Mouse (Mus musculus) layer of hippocampus, postnatal 10 days (tissue): ENCODE results near the gene Zfp788. TPM values are rescaled to one million over a fixed set of nuclear protein-coding genes. Genes with fewer than 3 reads are reported as not detected.
A peak's percentile ranks its signal among the peaks of the same experiment; 100 is the strongest.
"Not testable (repeated sequence)": the region's sequence is repeated elsewhere in the genome, so short reads cannot be mapped to it uniquely, and the experiment has no call there.

Experiments
- DNase-seq, 2 experiments: peaks; one replicate each; pipeline ENCODE4 v3.0.0; 2021; ENCODE audit warnings: low spot score in 2 of 2
- long read RNA-seq: library from polyadenylated mRNA; stranded (forward); transcript quantifications from one replicate; pipeline ENCODE4 v2.0.0, GENCODE M21; 2023
- total RNA-seq, 2 experiments: library from RNA; stranded (reverse); gene quantifications; 2 replicates each; pipeline ENCODE4 v1.2.3; 2021

Zfp788 gene
- total RNA-seq: 10 to 100 TPM; 29.5 to 36.2 TPM
- long read RNA-seq, partial matches to known transcripts: 0 of 8 reads
- long read RNA-seq, other reads (novel, unspliced or antisense): 5 of 8 reads

DNA sequence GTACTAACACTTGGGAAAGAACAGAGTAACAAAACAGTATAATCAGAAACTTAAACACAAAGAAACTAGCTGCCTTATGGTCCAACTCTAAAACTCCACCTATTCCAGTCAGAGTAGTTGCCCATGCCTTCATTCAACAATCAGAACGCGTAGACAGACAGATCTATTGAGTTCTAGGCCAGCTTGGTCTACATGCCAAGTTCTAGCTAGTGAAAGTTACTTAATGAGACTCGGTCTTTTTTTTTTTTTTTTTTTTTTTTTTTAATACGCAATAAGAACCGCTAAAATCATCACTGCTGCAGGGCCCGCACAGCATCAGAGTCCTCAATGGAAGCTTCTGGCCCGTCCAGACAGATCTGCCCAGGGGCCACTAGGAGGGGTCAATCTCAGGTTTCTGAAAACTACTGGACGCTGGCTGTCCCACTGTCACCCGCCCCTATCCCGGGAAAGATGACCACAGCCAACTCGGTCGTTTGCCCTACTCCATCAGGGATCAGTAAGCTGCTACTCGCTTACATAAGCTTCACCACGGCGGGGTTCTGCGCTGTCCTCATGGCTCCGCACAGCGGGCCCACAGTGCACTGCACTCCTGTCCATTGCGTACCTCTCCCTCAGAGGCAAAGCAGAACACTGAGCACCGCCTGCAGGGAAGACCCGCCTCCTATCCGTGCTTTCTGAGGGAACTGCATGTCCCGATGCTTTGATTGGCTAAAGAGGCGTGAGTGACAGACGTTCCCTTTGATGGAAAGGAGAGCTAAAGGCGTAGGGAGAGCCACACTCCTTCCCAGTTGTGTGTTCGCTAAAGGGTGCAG, at the start of gene Zfp788:
TSS of gene Zfp788 (plus strand) at position 795 of the 812 bp plus-strand sequence.
- peak; percentile 89 to 93 for DNase-seq

DNA sequence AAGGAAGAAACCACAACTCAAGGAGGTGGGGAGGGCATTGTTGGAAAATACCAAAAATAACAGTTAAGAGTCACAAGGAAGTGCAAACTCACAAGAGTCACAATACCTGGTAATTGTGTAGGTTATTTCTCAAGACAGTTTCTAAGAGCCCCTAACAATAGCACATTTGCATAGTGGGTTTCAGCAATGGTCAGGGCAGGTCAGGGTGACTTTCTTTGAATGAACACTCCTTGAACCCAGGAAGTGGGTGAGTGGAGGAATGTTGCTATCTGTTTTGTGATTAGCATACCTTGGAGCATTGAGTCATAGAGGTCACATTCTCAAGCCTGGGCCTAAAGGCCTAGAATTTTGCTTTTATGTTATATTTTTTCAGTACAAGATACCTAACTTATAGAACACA, 45.2 kb upstream of the Zfp788 start:
- not testable (repeated sequence) for DNase-seq

DNA sequence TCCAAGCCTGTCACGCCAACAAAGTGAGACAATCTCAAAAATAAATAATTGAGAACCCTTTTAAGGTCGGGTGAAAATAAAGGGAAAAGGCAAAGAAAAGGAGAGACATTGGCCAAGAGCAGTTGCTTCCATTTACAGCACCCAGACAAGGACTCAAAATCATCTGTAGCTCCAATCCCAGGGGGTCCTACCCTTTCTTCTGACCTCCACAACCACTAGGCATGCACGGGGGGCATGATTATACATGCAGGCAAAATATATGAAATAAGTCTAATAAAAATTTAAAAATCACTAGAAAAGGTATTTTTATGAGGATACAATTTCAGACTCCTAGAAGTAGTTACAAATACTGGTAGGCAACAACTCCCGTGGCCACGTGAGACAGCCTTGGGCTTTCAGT, 34.4 kb upstream of the Zfp788 start:
- no peak for DNase-seq

DNA sequence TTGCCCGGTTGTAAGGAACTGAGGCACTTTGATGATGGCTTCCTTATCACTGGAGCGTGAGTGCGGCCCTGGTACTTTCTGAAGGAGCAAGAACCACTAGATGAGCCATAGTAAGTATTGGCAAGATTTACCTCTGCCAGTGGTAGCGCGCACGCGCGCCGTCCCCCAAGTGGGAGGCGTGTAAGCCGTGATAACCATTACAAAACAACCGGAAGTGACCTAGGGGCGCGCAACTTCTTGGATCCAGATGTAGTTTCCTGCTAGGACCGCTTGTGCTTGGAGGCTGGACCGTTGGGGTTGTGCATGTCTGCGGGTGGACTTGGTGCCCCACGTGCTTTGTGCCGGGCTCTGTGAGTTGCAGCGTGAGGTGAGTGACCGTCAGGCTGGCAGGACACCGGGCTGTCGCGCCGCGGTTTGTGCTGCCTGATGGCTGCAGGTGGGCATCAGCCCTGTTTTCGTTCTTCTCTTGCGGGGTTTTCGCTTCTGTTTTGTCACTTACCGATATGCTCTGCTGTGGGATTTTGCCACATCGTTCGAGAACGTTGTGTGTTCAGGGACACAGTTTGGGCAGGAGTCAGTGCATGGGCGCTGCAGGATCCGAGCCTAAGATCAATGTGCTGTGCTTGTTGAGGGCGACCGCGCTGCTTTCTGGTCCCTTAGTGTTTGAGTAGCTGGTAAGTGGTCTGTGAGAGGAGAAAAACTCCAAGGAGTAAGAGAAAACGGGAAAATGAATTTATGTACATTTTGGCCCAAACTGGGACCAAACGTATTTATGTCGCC, 33.8 kb upstream of the Zfp788 start, which contains the start of gene 2610021A01Rik:
TSS of gene 2610021A01Rik (plus strand) at position 197 of the 780 bp plus-strand sequence.
- peak; percentile 85 to 87 for DNase-seq

DNA sequence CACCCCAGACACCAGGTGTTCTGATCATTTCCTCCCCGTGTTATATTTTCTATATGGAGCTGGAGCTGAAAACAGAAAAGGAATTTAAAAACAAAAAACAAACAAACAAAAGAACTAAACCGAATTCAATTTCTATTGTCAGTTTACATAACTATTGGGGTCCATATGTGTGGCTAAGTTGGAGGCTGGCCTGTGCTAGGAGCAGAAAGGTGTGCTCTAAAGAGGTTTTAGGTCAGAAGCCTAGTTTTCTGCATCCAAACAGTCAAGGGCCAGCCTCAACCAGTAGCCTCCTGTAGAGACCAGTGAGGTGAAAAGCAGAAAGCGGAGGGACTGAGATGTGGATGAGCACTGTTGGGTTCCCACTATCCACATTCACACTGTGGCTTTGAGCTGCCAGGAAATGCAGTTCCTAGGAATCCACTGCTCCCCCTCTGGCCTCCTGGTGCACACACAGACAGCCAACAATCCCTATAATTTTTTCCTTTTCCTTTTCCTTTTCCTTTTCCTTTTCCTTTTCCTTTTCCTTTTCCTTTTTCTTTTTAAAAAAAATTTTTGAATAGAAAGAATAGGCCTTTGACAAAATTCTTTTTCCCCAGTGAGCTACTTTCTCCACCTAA, 33.0 kb upstream of the Zfp788 start:
- DNase-seq: peak in 1 of 2 experiments; percentile 3

DNA sequence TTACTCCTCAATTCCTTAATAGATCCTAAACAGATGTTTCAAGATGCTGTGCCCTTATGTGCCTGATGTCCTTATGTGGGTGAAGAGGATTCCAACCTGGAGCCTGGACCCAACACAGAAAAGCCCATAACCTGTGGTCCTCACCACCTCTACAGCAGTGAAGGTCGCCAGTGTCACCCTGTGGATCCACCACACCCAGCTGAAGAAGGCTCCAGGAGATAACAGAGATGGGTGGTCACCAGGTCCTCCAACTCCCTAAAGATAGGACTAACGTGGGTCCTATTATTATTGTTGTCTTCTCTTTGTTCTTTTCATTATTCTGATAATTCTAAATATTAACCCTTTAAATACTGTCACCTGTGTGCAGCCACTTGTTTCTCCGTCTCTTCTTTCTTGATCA, 21.3 kb upstream of the Zfp788 start:
- no peak for DNase-seq

DNA sequence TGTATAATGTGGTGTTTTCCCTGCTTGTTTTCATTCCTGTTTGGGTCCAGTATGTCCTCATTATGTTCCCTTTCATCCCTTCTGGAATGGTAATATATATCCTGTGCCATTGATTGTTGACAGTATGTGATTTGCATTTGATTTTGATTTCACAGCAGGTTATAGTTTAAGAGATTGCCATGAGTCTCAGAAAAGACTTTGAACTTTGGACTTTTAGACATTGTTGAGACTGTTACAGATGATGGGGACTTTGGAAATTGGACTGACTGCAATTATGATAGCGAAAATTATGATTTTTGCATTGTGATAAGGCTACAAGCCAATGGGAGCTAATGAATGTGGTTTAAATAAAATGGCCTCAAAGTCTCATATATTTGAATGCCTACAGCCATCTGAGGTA, 16.8 kb upstream of the Zfp788 start:
- not testable (repeated sequence) for DNase-seq

DNA sequence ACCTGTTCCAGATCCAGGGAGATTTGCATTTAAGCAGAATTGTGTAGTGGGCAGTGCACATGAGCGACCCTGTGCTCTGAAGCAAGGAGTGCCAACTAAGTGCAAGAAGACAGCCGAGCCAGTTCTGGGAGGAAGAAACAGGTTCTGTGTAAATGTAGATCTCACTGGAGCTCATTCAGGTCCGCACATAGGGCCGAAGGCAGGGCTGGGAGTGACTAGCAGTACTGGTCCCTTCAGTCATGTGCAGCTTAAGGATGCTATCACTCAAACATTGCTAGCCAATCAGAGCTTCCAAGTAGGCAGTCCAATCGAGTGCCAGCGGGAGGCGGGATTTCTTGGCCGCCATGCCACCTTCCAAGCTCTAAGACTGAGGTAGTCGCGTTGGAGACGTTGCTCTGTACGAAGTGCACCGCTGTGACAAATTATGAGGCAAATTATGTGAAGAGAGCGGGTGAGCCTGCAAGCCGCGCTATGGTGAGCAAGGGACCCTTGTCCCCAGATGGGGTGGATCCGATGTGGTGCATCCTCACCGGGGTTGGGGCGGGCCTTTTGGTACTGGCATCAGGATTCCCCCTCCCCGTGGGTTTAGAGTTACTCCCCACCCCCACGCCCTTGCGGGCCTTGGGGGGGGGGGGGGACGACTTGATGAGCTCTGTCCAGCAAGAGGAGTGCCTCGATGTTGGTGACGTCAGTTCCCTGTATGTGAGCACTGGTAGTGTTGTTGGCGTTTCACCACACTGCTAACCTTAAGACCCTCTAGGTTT, 400 bp downstream of the Zfp788 start:
- DNase-seq: peak; percentile 91 to 93

DNA sequence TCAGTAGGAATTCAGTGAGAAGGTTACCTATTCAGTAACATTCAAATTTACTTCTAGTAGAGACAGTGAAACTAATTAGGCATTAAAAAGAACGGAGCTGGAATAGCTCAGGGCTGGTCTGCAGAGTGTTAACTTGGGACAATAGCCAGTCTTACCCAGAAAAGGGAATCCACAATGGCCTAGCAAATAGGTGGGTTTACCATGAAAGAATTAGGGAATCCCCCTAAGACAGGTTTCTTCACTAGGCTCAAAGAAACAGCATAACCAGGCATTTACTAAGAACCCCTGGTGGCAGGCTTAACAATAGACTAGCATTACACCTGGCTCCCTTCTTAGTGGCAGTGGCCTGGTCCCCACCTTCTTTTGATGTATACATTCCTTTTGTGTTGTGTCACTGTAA, 41.3 kb downstream of the Zfp788 start:
- not testable (repeated sequence) for DNase-seq

Other genes with a start within 250 kb of the Zfp788 start
- 10 to 100 TPM; 10.3 to 11.1 TPM for gene AI987944, start 239.8 kb upstream of the Zfp788 start, total RNA-seq
- gene Vmn2r57, start 184.5 kb upstream of the Zfp788 start, total RNA-seq: under 1 TPM; 0.31 to 0.39 TPM
- gene Gm20449, start 133.8 kb upstream of the Zfp788 start, total RNA-seq: under 1 TPM; 0.18 to 0.38 TPM
- gene AW146154, start 133.3 kb upstream of the Zfp788 start, total RNA-seq: 10 to 100 TPM in 1 of 2 experiments, 1 to 10 TPM in 1; 9.7 to 10.1 TPM
- gene Gm6871, start 59.5 kb upstream of the Zfp788 start, total RNA-seq: under 1 TPM in 1 of 2 experiments, not detected in 1; 0.25 TPM
- 10 to 100 TPM; 28.6 to 32.5 TPM for gene 2610021A01Rik, start 34.0 kb upstream of the Zfp788 start, total RNA-seq
- gene Vmn2r58, start 239.5 kb downstream of the Zfp788 start, total RNA-seq: not detected